Mouse (Mus musculus): ENCODE results near the gene Mdm2. TPM values are rescaled to one million over a fixed set of nuclear protein-coding genes. Genes with fewer than 3 reads are reported as not detected.
"Not testable (repeated sequence)": the region's sequence is repeated elsewhere in the genome, so short reads cannot be mapped to it uniquely, and the experiment has no call there.

Mdm2 gene
- total RNA-seq, 2 experiments from 2014 or later: 53.4 to 57.5 TPM

GRCm38 (mm10) chr10:117717583-117717982 is 7.0 kb upstream of the Mdm2 start:
- intact Hi-C loops (cut with DNase I): no loop called here
- no peak for DNase-seq (ENCODE audit: low spot score in 2 of 2)

GRCm38 (mm10) chr10:117716686-117717085 is 6.1 kb upstream of the Mdm2 start:
- DNase-seq (ENCODE audit: low spot score in 2 of 2): no peak
- intact Hi-C loops (cut with DNase I): no loop called here

GRCm38 (mm10) chr10:117715654-117716053 is 5.1 kb upstream of the Mdm2 start:
- DNase-seq (ENCODE audit: low spot score in 2 of 2); intact Hi-C loops (cut with DNase I): not testable (repeated sequence)

GRCm38 (mm10) chr10:117714928-117715500 is 4.5 kb upstream of the Mdm2 start:
- no peak for DNase-seq (ENCODE audit: low spot score in 2 of 2)
- intact Hi-C loops (cut with DNase I): no loop called here

GRCm38 (mm10) chr10:117714048-117714545 is 3.5 kb upstream of the Mdm2 start:
- intact Hi-C loops (cut with DNase I): no loop called here
- DNase-seq (ENCODE audit: low spot score in 2 of 2): no peak

- intact Hi-C loops (cut with DNase I): no loop called here
- DNase-seq (ENCODE audit: low spot score in 2 of 2): no peak
These were observed 2.9 kb upstream of the Mdm2 start for GRCm38 (mm10) chr10:117713466-117713865.

- no peak for DNase-seq (ENCODE audit: low spot score in 2 of 2)
- intact Hi-C loops (cut with DNase I): no loop called here
These were observed 2.3 kb upstream of the Mdm2 start for GRCm38 (mm10) chr10:117712871-117713270.

- intact Hi-C loops (cut with DNase I): no loop called here
- no peak for DNase-seq (ENCODE audit: low spot score in 2 of 2)
These were observed 1.7 kb upstream of the Mdm2 start for GRCm38 (mm10) chr10:117712191-117712754.

GRCm38 (mm10) chr10:117711408-117711807 is 850 bp upstream of the Mdm2 start:
- DNase-seq (ENCODE audit: low spot score in 2 of 2): no peak
- intact Hi-C loops (cut with DNase I): loop anchor here (2.0 kb wide), 1 partner anchor 33 kb away; no protein-coding TSS in a partner anchor

GRCm38 (mm10) chr10:117709930-117710603 is 491 bp downstream of the Mdm2 start:
- peak; percentile 56 to 75 for DNase-seq (ENCODE audit: low spot score in 2 of 2)
- intact Hi-C loops (cut with DNase I): loop anchor here (2.0 kb wide), 1 partner anchor 35 kb away; no protein-coding TSS in a partner anchor

GRCm38 (mm10) chr10:117709326-117709830 is 1.2 kb downstream of the Mdm2 start:
- intact Hi-C loops (cut with DNase I): no loop called here
- peak in 1 of 2 experiments; percentile 27 for DNase-seq (ENCODE audit: low spot score in 2 of 2)

GRCm38 (mm10) chr10:117708856-117709255 is 1.7 kb downstream of the Mdm2 start:
- intact Hi-C loops (cut with DNase I): no loop called here
- no peak for DNase-seq (ENCODE audit: low spot score in 2 of 2)

GRCm38 (mm10) chr10:117708376-117708775 is 2.2 kb downstream of the Mdm2 start:
- intact Hi-C loops (cut with DNase I): no loop called here

GRCm38 (mm10) chr10:117707114-117707838 is 3.3 kb downstream of the Mdm2 start:
- DNase-seq (ENCODE audit: low spot score in 2 of 2): no peak
- intact Hi-C loops (cut with DNase I): no loop called here

More at GRCm38 (mm10) chr10:117708376-117708775, 2.2 kb downstream of the Mdm2 start:
- DNase-seq (ENCODE audit: low spot score in 2 of 2): no peak

GRCm38 (mm10) chr10:117706440-117706839 is 4.1 kb downstream of the Mdm2 start:
- no peak for DNase-seq (ENCODE audit: low spot score in 2 of 2)
- intact Hi-C loops (cut with DNase I): no loop called here

GRCm38 (mm10) chr10:117705806-117706205 is 4.8 kb downstream of the Mdm2 start:
- intact Hi-C loops (cut with DNase I): no loop called here
- no peak for DNase-seq (ENCODE audit: low spot score in 2 of 2)

GRCm38 (mm10) chr10:117704964-117705335 is 5.6 kb downstream of the Mdm2 start:
- intact Hi-C loops (cut with DNase I): no loop called here
- no peak for DNase-seq (ENCODE audit: low spot score in 2 of 2)

- DNase-seq (ENCODE audit: low spot score in 2 of 2); intact Hi-C loops (cut with DNase I): not testable (repeated sequence)
These were observed 6.1 kb downstream of the Mdm2 start for GRCm38 (mm10) chr10:117704314-117704963.

- no peak for DNase-seq (ENCODE audit: low spot score in 2 of 2)
- intact Hi-C loops (cut with DNase I): no loop called here
These were observed 7.1 kb downstream of the Mdm2 start for GRCm38 (mm10) chr10:117703506-117703905.

Data from left cerebral cortex, postnatal 25 days (tissue).